Mouse (Mus musculus) heart, adult 9 months (tissue): Measurements from ENCODE around the gene Kif7.

ENCODE experiments used
- DNase-seq, 2 experiments: peaks; one replicate each; pipeline ENCODE4 v3.0.0; 2022; ENCODE audit warnings: low spot score in 2 of 2

The Kif7 gene

DNA sequence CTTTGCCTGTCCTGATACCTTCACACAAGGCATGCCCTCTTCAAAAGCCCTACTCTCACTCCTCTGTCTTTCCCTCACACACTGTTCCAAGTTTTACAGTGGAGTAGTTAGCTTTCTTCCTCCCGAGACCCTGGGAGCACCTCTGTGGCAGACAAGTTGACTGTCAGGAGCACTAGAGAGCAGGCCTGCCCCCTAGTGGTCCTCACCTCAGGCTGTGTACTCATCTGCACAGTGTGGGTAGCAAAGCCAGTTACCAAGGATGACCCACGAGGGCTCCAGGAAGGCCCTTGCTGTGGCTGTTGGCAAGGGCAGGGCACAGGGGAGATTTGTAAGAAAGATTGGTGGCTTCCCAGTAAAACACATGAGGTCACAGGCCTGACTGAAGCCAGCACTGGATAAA is 11.6 kb upstream of the Kif7 start:
- DNase-seq, result peak in 1 of 2 experiments; percentile 31

DNA sequence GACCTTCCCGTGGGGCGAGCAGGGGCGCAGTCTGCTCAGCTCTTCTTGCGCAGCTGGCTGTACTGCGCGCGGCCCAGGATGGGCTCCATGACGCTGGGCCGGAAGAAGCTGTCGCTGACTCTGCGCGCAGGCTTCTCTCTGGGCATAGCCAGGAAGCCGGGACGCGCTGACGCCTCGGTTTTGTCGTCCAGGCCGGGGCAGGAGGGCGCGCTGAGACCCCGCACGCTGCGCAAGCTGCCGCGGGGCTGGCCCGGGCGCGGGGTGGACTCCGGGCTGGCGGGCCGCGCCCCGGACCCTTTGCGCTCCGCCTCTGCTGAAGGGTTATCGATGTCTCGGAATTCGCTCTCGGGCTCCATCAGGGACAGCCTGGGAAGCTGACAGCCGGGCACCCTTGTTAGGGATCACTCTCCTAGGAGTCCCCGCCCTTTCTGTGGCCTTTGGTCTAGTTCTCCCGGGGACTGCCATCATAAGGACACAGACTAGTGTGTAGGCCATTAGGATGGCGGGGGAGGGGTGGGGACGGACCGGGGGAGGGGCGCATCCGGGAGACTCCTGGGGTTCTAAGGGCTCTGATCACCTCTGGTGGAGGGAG is 6.0 kb upstream of the Kif7 start:
- peak; percentile 62 to 64 for DNase-seq

DNA sequence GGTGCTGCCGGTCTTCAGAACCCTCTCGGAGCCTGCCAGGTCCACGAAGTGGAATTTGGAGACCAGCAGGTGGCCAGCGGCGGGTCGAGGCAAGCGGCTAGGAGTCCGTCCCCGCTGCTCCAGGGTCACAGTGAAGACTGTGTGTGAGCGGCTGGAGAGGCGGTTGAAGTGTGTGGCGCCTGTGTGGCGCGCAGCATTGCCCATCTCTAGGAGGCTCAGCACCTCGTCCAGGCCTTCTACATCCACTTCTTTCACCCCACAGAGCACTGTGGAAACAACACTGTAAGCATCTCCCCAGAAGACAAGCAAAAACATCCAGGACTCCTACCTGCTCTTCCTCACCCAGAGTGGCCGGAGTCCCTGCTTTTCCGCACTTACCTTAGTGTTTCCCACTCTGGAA is 4.7 kb downstream of the Kif7 start:
- DNase-seq, result no peak

DNA sequence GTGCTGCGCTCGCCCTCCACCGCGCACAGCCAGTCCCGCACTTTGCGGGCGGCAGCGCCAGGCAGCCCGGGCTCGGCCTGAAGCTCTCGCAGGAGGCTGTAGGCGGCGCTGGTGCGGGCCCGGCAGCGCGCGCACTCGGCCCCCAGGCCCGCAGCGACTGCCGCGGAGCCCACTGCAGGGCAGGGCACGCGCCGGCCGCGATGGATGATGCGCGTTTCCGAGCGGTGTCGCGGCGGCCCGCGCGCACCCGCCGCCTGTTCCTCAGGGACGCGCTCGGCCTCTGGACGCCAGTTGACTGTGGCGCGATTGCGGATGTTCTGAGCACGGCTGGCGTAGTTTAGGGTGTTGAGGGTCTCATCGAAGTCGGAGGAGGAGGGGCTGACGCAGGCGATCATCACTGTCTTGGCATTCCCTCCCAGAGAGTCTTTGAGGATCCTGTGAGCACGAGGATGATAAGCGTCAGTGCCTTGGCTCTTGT is 5.4 kb downstream of the Kif7 start:
- no peak for DNase-seq

DNA sequence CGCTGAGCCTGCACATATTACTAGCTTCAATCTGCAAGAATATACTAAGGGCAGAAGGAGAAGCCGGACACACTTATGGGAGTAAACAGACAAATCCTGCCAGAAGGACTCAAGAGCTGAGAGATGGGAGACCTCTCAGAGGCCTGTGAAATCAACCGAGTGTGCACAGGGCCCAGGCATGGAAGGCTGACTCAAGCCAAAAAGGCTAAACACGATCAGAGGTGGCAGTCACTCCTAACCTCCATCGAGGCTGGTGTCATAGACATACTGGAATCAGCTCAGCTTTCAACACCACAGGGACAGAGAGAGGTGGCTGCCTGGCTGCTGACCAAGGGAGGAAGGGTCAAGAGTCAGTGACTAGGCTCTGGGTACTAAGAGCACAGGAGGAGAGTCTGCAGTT is 10.3 kb downstream of the Kif7 start:
- no peak for DNase-seq

DNA sequence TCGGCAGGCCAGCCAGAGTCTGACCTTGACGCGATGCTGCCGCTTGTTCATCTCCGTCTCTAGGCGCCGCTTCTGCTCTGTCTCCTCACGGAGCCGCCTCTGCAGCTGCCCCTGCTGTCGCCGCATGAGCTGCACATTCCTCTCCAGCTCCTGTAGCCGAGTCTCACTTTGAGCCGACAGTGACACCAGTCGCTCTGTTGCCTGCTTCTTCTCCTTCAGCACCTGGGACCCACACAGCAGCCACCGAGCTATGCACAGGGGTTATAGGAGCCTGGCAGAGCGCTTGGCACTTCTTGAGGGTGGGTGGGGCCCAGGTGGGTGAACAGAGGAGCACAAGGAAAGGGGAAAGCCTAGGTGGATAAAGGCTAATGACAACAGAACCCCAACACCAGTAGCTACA is 12.8 kb downstream of the Kif7 start:
- no peak for DNase-seq

DNA sequence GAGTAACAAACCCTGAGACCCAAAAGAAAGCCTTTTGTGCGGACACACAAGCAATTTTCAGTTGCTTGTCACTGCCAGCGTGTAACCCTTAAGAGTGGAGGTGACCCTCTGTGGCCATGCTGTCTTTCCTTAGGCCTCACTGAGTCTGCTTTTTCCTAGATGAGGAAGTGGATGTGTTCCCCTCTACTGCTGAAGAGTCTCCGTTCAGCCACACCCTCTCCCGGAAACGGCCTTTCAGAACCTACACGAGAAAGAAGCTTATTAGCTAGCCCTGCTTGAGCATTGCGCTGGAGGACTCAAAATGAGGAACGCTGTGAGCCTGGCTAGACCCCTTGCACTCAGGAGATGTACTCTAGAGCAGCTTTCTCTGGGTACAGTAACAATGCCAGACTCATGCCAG is 19.0 kb downstream of the Kif7 start:
- no peak for DNase-seq

DNA sequence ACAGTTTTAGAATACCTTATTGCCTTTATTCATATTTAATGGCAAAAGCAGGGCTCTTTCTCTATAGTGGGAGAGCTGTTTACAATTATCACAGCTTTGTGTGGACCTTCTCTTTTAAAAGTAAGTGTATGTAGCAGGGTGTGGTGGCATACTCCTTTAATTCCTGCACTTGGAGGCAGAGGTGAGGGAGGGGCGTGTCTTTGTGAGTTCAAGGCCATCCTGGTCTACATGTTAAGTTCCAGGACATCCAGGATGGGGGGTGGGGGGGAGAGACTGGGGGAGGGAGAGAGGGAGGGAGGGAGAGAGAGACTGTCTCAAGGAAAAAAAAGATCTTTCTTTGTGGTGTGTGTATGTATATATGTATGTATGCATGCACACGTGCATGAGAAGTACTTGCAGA is 35.3 kb downstream of the Kif7 start:
- no peak for DNase-seq

DNA sequence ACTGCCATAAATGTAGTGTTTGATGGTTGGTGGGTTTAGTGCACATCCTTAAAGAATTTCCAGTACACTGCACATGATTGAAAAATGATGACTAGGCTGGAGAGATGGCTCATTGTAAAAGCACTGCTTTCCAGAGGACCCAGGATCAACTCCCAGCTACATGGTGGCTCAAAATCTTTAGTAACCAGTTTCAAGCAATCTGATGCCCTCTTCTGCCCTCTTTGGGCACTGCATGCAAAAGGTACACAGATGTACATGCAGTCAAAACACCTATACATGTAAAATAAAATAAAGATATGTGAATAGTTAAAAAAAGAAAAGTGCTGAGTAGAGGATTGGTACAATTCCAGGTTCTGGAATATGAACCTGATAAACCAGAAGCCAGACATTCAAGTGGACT is 36.3 kb downstream of the Kif7 start:
- no peak for DNase-seq

DNA sequence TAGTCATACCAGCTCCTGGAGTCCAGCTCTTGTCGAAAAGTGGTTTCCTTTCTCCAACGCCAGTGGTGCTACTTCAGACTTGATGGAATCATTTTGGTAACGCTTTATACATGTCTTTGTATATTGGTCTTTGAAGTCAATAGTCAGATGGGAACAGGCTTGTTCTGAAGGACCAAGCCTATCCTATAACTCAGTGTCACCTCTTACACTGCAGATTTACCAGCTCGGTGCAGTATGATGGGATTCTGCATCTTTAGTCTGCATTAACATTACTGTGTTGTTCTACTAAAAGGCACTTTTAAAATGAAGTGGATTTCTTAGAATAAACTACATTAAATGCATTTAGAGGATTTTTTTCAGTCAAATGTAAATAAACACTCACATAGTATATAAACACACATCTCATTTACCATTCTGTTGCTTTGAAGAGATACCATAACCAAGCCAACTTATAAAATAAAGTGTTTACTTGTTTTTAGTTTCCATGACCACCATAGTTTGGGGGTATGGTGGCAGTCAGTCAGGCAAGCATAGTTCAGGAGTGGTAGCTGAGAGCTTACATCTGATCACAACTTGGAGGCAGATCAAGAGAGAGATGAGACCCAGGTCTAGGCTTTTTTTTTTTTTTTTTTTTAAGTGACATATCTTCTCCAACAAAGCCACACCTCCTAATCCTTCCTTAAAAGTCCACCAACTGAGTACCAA is 44.5 kb downstream of the Kif7 start:
- DNase-seq, result no peak

DNA sequence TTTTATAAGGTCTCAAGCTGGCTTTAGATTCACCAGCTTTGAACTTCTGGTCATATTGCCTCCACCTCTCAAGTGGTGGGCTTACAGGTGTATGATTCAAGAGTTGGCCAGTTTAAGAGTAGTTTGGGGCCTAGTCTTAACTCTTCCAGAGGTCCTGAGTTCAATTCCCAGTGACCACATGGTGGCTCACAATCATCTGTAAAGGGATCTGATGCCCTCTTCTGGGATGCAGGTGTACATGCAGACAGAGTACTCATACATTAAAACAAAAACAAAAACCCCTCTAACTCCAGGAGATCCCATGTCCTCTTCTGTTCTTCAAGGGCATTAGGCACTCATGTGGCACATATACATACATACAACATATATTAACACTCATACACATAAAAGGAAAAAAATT is 48.8 kb downstream of the Kif7 start:
- no peak for DNase-seq

DNA sequence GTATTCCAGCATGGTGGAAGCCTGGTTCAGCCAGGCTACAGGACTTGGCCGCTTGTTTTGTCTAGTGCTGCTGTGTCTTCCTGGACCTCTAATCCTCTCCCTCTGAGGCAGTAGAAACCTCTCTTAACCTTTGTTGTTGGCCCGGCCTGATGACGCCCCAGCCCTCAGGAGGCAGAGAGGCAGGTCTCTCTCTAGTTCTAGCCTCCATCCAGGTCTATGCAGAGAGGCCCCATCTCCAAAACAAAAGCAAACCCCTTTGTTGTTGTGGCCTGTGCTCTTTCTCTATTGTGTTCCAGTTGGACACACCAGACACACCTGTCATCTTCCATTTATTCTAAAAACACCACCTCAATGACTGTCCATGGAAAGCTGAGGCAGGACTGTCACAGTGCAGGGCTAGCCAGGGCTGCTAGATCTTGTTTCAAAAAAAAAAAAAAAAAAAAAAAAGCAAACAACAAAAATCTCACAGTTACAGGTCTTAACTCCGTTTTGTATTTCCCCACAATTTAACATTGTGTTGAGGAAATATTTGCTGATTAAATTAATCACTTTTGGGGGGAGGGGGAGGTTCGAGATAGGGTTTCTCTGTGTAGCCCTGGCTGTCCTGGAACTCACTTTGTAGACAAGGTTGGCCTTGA is 54.1 kb downstream of the Kif7 start:
- DNase-seq, result no peak

DNA sequence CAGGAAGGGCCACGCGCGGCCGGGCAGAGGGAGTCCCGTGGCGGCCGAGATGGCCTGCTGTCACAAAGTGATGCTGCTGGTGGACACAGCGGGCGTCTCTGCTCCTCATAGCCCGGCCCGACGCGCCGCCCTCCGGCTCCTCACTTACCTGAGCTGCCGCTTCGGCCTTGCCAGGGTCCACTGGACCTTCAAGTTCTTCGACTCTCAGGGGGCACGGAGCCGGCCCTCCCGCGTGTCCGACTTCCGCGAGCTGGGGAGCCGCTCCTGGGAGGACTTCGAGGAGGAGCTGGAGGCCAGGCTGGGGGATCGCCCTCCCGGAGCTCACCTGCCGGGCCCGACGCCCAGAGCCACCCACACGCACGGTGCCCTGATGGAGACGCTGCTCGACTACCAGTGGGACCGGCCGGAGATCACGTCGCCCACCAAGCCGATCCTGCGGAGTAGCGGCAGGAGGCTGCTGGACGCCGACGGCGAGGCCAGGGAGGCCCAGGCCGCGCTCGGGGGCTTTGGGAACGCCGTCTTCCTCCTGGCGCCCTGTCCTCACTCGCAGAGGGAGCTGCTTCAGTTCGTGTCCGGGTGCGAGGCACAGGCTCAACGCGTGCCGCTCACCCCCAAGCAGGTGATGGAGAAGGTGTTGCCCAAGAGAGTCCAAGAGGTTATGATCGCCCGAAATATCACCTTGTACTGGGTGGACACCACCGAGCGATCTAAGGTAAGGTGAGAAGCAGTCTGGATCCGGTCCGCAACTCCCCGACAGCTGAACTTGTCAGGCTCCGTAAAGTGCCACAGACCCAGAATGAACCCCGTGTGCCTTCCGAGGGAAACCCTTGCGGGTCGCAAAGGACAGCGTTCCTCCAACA is 55.0 kb downstream of the Kif7 start:
- DNase-seq, result no peak

DNA sequence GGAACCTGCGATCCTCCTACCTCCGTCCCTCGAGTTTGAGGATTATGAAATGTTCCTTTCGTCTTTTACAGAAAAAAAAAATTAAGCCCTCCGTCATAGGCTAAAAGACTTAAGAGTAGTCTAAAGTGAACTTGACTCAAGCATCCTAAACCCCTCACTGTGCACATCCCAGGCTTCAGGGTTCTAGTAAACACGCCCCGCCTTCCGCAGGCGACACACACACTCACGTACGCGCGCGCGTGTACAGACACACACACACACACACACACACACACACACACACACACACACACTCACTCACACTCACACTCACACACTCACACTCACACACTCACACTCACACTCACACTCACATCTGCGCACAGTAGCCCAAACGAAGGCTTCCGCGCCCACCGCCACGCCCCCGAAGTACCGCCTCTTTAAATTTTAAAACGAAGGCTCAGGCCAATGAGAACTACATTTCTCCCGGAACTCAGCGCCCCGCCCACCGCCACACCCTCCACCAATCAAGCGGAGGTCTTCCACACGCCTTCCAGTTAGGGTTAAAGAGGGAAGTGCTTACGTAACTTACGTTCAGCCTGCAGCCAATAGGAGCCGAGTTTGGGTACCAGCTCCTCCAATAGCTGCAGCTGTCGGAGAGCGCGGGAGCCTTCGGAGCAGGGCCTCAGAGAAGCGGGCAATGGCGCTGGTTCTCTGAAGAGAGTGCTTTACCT is 55.8 kb downstream of the Kif7 start, which contains the start of gene Ticrr:
Gene Ticrr, plus strand, starts transcription at position 619 of the 713 bp plus-strand sequence.
- peak; percentile 94 to 95 for DNase-seq

DNA sequence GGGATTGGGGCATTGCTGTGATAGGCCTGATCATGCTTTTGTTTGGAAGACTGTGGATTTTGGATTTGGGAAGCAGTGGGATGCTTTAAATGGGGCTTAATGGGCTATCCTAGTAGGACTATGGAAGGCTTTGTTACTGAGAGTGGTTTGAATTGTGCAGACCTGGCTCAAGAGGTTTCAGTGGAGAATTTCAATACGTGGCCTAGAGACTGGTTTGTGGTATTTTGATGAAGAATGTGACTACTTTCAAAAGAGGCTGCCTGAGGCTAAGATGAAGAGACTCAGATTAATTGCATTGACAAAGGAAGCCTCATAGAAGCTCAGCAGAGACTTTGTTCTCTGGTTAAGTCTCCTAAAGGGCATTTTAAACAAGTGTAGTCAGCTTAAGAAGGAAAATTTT is 60.9 kb downstream of the Kif7 start:
- no peak for DNase-seq

DNA sequence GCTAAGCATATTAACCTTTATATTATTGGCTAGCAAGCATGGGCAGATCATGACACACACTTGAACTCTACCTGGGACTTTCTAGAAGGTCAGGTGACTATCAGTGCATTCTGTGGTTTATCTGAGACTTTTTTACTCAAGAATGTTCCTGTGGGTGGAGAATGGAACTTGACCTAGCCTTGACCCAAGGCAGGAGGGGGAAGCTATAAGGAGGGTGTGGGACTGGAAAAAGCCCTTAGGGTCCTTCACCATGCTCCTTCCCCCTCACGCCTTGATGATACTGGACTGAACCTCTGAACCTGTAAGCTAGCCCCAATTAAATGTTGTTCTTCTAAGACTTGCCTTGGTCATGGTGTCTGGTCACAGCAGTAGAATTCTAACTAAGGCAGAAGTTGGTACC is 61.3 kb downstream of the Kif7 start:
- no peak for DNase-seq

DNA sequence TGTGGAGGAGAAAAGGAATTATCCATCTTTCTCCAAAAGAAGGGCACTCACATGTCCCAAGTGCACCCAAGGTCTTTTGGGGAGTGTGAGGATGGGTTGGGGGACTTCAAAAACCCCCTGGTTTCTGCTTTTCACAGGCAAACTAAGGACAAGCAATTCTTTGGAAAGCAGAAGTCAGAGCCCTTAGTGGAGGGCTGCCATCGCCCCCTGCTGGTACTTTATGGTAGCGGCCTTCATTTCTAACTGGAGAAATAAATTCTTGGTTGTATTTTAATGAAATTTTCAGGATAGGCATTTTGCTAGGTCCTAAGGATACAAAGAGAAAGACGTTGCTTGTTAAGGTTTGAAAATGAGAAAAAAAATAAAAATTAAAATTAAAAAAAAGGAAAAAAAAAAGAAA is 66.5 kb downstream of the Kif7 start:
- DNase-seq, result peak in 1 of 2 experiments; percentile 6
